Mouse (Mus musculus): ENCODE results near the gene Zcchc14.

DNA sequence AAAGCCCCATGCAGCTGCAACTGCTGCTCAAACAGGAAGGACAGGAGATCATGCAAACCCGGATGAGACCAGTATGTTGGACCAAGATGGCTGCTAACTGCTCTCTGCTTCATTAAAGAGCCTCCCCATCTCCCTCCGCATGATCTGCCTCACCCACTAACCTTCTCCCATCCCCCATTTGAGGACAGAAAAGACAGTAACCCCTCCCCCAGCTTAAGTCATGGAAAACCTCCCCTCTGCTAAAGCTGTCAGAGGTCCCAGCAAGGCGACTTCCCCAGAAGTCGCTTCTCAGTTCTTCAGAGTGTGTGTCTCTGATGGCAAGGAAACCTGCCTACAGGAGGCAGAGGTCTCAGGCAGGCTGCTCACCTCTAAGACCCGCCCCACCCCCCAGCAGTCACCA, 35.8 kb upstream of the Zcchc14 start:
- TF ChIP-seq GATA1 (IDR thresholded peaks at IDR 0.05; ENCODE audit: borderline replicate concordance, low read length) (no peak), FLI1 (IDR thresholded peaks at IDR 0.05; ENCODE audit: low read length) (no peak)

Measured in megakaryocyte, embryonic 14.5 days (primary cell).